Mouse (Mus musculus) kidney, adult 2 months (tissue): ENCODE results near the gene Pgd.

Source experiments
- CTCF ChIP-seq: fragments of 200-500 bp; conservative IDR thresholded peaks from 2 replicates; pipeline ENCODE4 v1.5.1; 2011; ENCODE audit warnings: low read depth, mild to moderate bottlenecking, control low read depth, low read length, moderate library complexity, mixed read lengths; ENCODE audit not compliant: insufficient read depth, insufficient read length
- POLR2A ChIP-seq: fragments of 200-500 bp; IDR thresholded peaks from one replicate; pipeline ENCODE4 v1.6.1; 2011; ENCODE audit warnings: low read depth, low read length, control low read depth

GRCm38 (mm10) chr4:149131021-149131752 is 35.4 kb downstream of the Pgd start:
- no peak for TF ChIP-seq POLR2A
- no peak for TF ChIP-seq CTCF
